Mouse (Mus musculus) left cerebral cortex, postnatal 4 days (tissue): Measurements from ENCODE around the gene Adgra1. TPM values are rescaled to one million over a fixed set of nuclear protein-coding genes. Genes with fewer than 3 reads are reported as not detected.
A peak's percentile ranks its signal among the peaks of the same experiment; 100 is the strongest.

Experiments
- DNase-seq: peaks from one replicate; pipeline ENCODE4 v3.0.0-alpha.2; 2022
- intact Hi-C: fragments of 180-260 bp; cut with DNase I; formaldehyde crosslinking; loops from one replicate; pipeline ENCODE4 v1.15.1; 2025
- total RNA-seq, 2 experiments: library from RNA; stranded (reverse); gene quantifications; 2 replicates each; pipeline ENCODE4 v1.2.3; 2021

The Adgra1 gene
- total RNA-seq = 10 to 100 TPM; 17.8 to 25.1 TPM

DNA sequence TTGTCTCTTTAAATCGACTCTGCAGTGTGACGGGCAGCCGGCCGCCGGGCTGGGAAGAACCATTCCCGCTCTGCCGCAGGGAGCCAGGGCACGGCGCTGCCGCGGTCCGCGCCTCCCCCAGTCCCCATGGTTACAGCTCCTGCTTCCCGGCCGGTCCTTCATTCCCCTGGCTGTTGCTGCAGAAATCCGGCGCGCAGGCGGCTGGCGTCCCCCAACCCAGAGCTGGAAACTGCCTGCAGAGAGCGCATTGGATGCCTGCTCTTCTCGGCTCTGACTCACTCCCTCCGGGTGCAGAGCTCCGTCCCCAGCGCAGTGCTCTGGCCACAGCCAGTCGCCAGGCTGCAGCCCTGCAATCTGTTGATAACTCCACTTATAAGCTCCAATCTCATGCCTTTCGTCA lies at the start of gene Adgra1:
TSS of gene Adgra1 (plus strand) at position 139 of the 400 bp plus-strand sequence.
- DNase-seq = peak; percentile 88
- intact Hi-C loops = no loop called here

GRCm38 (mm10) chr7:139787382-139787781 lies 46.6 kb upstream of the Adgra1 start:
- DNase-seq = no peak

DNA sequence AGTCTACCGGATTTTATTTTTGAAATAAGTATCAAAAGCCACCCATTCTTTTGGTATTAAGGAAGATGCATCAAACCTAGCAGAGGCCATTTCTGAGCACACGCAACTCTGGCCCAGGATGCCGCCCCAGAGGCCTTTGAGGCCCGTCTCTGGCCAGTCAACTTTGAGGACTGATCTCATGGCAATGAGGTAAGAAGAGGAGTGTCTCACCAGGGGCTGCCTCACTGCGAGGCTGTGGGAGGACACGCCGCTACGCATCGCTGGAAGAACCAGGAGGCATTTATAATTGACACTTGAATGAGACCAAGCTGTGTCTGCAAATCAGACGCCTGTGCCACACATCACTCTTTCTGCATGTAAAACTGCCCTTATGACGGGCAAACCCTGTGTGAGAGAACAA lies 45.0 kb upstream of the Adgra1 start:
- intact Hi-C loops = no loop called here
- DNase-seq = no peak

More at GRCm38 (mm10) chr7:139787382-139787781, 46.6 kb upstream of the Adgra1 start:
- intact Hi-C loops = no loop called here

DNA sequence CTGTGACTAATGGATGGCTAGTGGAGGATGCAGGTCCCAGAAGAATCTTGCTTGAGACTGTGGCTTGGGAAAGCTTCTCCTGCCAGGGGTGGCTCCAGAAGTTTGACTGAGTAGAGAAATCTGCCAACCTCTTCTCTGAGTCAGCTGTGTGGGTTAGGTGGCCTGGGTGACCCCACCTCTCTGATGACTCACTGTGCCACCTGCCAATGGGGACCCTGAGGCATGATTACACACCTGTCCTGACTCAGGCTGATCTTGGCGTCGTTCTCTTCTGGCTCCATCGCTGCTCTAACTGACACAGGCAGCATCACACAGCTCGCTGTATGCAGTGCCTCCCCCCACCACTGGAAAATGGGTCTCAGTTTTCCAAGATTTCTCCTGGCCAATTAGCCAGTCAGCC lies 44.3 kb upstream of the Adgra1 start:
- intact Hi-C loops = no loop called here
- DNase-seq = no peak

DNA sequence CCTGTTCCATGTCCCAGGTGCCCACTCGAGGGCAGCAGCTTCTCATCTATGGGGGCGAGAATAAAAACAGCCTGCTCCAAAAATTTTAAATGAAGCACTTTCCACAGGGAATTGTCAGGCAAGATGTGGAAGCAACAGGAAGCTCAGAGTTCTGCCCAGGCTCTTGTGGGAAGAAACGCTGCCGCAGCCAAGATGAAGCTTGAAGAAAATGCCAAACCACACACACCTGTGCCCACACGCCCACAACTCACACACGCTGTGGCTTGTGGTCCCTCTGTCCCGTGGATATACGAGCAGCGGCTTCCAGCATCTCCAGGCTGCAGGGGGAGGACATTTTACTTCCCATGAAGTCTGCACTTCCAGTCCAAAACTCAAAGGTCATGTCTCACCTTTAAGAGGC lies 42.4 kb upstream of the Adgra1 start:
- no peak for DNase-seq
- intact Hi-C loops = no loop called here

- no peak for DNase-seq
- intact Hi-C loops = no loop called here
These were observed 38.9 kb upstream of the Adgra1 start for GRCm38 (mm10) chr7:139795004-139795605.

- no peak for DNase-seq
- intact Hi-C loops = no loop called here
These were observed 36.5 kb upstream of the Adgra1 start for GRCm38 (mm10) chr7:139797186-139798109.

DNA sequence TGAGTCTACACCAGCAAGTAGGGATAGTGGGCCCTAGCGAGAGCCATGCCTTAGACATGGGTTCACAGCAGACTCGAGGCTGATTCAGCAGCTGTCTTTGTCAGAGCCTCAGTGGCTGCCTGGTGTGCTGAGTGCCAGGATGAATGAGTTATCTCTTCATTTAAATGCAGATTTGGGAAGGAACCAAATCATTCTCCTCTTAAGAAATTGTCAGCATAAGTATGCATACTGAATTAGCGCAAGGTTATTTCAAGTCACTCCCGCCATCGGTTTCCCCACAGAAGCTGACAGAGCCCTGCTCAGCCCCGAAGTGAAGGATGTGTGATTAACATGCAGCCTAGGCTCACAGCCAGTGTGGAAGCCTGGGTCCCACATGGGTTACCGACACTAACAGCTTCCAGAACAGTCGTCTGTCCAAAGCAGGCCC lies 27.8 kb upstream of the Adgra1 start:
- intact Hi-C loops = no loop called here
- peak; percentile 59 for DNase-seq

GRCm38 (mm10) chr7:139810036-139810435 lies 23.9 kb upstream of the Adgra1 start:
- intact Hi-C loops = no loop called here
- DNase-seq = peak; percentile 47

DNA sequence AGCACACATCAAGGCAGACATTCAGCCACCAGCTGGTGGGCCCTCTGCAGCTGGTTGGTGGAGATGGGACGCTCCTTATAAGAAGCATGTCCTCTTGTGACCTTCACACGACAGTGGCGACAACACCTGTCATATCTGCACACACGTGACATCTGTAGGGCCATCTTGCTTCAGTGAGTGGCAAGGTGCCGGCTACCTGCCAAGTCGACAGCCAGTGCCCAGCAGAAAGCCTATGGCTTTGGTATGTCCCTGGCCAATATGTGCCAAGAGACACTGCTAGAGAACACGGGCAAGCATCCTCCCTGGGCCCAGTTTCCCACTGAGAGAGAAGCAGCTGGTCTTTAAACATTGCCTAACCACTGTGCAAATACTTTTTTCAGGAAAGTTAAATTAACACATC lies 22.3 kb upstream of the Adgra1 start:
- DNase-seq = peak; percentile 58
- intact Hi-C loops = no loop called here

DNA sequence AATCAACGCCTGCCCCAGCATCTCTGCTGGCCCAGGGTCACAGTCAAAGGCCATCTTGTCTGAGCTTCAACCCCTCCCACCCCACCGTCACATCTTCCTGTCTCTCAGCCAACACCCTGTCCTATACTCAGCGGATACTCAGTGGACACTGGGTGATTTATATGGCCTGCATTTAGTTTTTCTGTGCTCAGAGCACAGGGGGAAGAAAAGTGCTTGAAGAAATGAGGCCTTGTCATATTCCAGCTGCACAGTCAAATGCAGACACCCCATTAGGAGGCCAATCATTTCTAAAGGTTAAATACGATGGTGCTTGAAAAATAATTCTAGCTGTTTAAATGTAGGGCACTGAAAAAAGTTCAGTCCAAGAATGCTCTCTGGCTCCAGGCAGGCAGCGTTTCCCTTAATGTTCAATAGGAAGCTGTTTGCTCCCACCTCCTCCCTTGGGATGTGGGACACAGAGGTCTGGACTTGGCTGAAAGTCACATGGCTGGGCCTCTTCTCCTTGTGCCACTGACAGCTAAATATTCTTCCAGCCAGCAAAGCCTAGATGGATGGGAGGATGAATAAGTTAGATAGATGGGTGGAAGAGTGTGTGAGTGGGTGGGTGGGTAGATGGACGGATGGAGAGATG lies 20.3 kb upstream of the Adgra1 start:
- DNase-seq = no peak
- intact Hi-C loops = no loop called here

DNA sequence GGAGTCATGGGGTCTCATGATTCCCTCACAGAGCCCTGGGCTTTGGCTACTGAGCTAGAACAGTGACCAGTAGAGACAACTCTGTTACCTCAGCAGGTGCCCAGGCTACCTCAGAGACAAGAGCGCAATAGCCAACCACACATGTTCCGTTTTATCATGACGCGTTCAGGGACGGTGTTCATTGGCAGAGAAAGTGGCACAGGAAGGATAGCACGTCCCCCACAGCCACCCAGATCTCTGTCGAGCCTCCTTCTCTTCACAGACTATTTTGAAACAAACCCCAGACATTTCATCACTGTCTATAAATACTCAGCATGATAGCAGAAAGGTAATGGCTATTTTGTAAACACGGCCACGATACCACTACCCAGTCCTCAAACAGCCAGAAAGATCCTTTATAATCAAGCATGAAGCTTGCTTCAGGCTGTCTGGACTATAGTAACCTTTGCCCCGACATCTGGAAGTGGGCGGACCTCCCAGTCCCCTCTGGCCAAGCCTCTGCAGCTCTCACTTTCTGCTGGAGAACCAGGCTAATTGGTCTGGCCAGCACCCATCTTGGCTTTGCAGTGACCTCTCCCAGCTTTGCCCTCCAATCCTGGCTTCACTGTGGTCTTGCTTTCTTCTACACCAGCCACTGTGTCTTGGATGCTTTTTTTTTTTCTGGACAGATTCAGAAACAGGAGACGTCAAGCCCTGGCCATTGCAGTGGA lies 11.5 kb upstream of the Adgra1 start:
- DNase-seq = no peak
- intact Hi-C loops = no loop called here

DNA sequence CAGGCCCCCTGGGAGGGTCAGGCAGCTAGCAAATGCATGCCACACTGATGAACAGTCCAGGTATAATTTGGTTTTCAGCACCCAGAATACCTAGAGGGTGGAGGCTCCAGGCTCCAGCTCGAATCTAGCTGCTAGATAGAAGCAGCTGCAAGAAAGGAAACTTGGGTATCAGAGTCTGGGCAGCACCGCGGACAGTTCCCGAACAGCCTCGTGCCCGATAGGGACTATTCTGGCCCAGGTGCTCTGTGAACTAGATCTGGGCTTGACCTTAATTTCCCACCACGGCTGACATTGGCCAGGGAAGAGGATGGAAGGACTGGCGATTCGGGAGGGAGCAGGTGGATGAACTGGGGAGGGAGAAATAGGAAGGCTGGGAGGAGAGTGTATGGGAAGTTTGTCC lies 6.3 kb upstream of the Adgra1 start:
- intact Hi-C loops = no loop called here

DNA sequence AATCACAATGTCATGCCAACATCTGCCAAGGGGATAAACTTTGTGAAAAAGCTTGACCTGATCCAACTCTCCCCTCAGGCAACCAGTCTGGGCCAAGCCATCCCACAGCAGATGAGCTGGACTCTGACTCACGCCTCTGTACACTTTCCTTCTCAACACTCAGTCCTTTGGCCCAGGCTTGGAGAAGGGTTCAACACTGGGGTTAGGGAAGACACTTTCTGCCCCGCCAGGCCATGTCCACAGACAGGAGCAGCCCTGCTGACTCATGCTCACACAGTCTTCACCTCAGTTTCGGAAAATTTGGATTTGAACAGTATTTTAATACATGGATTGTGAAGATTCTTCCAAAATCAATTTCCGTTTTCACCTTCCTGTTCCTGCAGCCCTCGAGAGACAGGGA lies 442 bp upstream of the Adgra1 start:
- intact Hi-C loops = no loop called here
- no peak for DNase-seq

More for the DNA sequence above, 6.3 kb upstream of the Adgra1 start:
- no peak for DNase-seq

DNA sequence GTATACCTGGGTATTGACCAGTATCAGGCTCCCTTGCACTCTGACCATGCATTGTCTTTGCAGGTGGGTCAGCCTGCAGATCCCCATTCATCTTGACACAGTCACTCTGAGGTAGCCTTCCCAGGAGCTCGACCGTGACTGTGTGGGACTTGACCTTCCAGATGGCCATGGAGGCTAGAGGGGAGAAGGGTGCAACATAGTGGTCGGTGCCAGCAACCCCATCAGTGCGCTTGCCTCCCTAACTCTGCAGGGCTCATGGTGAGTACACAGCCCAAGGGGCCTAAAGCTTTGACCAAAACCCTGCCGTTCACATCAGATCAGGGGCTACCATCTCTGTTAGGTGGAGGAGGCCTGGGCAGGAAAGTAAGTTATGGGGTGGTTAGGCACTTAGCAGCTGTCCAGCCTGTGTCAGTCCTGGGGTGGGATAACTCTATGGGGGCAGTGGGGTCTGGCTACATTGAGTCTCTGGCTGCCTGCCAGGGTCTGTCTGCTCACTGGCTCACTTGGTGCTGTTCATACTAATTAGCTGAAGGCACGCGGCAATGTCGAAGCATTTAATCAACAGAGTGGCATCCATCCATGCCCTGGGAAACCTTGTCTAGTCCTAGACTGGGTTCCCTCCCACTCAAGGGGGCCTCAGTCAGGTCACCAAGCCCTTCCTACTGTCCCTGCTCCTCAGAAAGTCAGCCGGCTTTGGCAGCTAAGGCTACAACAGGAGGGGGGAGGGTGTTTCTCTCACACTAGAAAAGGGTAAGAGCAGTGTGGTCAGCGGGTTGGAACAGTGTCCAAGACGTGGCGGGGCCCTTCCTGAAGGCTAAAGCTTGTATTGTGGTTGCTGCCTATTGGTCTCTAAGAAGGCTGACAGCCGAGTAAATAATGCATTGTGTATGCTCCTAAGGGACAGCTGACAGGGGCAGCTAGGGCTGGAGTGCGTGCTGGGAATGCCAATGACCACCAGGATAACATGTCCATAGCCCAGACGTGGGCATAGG lies 1.5 kb downstream of the Adgra1 start:
- DNase-seq = peak; percentile 87
- intact Hi-C loops = no loop called here

GRCm38 (mm10) chr7:139840443-139841168 lies 6.6 kb downstream of the Adgra1 start:
- intact Hi-C loops = no loop called here
- DNase-seq = no peak

GRCm38 (mm10) chr7:139842397-139842796 lies 8.4 kb downstream of the Adgra1 start:
- intact Hi-C loops = no loop called here
- DNase-seq = no peak

DNA sequence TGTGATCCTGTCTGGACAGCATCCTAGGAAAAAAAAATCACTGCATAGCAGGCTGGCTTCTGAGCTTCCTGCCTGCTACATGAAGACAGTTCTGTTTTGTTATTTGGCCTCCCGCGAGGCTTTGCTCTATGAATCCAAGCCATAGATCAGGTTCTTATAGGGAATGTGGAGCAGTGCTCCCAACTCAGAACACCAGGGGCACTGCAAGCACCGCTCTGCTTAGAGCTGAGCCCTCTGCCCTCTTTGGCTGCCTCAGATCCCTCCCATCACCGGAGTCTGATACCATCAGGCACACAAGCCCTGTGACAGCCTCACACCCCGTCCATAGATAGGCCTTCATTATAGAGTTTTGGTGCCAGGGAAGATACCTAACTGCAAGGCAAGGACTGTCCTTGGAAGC lies 9.2 kb downstream of the Adgra1 start:
- intact Hi-C loops = no loop called here
- DNase-seq = no peak

- no peak for DNase-seq
- intact Hi-C loops = no loop called here
These were observed 9.8 kb downstream of the Adgra1 start for GRCm38 (mm10) chr7:139843776-139844175.
